Mouse (Mus musculus) neutrophil, adult 5-6 weeks (primary cell): ENCODE data around the gene Pde4a. TPM values are rescaled to one million over a fixed set of nuclear protein-coding genes. Genes with fewer than 3 reads are reported as not detected.
"Not testable (repeated sequence)": the region's sequence is repeated elsewhere in the genome, so short reads cannot be mapped to it uniquely, and the experiment has no call there.

Source experiments
- ATAC-seq: fragments of 151-379, 151-347 bp; 2 replicates; pipeline ENCODE4 v1.8.0; 2017; ENCODE audit warnings: mild to moderate bottlenecking, moderate TSS enrichment; ENCODE audit not compliant: insufficient number of reproducible peaks, poor library complexity, low FRiP score, severe bottlenecking; ENCODE audit errors: extremely low read depth
- total RNA-seq: library from RNA; stranded (forward); fragments of 200-1000 nt; gene quantifications from 2 replicates; pipeline ENCODE4 v1.2.3, GENCODE M21; 2017

The Pde4a gene
- total RNA-seq, 1 experiment from 2014 or later, result 2.6 TPM

GRCm38 (mm10) chr9:21206848-21207247 lies 41.3 kb downstream of the Pde4a start:
- ATAC-seq, result no peak

- ATAC-seq, result no peak
These were observed 43.1 kb downstream of the Pde4a start for GRCm38 (mm10) chr9:21208626-21209025.

GRCm38 (mm10) chr9:21210821-21211220 lies 45.3 kb downstream of the Pde4a start:
- no peak for ATAC-seq

GRCm38 (mm10) chr9:21211624-21212023 lies 46.1 kb downstream of the Pde4a start:
- no peak for ATAC-seq

GRCm38 (mm10) chr9:21213617-21214190 lies 48.2 kb downstream of the Pde4a start:
- 0 out of 2 replicates have a peak, but pooled peaks have one; percentile 39 for ATAC-seq

GRCm38 (mm10) chr9:21216050-21216841 lies 50.7 kb downstream of the Pde4a start:
- no peak for ATAC-seq

GRCm38 (mm10) chr9:21219820-21220219 lies 54.3 kb downstream of the Pde4a start:
- ATAC-seq, result no peak

GRCm38 (mm10) chr9:21220490-21221382 lies 55.2 kb downstream of the Pde4a start:
- peak; percentile 94 for ATAC-seq

GRCm38 (mm10) chr9:21221383-21221929 lies 55.9 kb downstream of the Pde4a start:
- ATAC-seq, result peak; percentile 76

GRCm38 (mm10) chr9:21223490-21223889 lies 58.0 kb downstream of the Pde4a start:
- ATAC-seq, result not testable (repeated sequence)

- no peak for ATAC-seq
These were observed 58.4 kb downstream of the Pde4a start for GRCm38 (mm10) chr9:21223906-21224305.

- ATAC-seq, result no peak
These were observed 59.3 kb downstream of the Pde4a start for GRCm38 (mm10) chr9:21224576-21225414.

- no peak for ATAC-seq
These were observed 59.9 kb downstream of the Pde4a start for GRCm38 (mm10) chr9:21225415-21225758.

GRCm38 (mm10) chr9:21227342-21227741 lies 61.8 kb downstream of the Pde4a start:
- no peak for ATAC-seq

- ATAC-seq, result no peak
These were observed 66.0 kb downstream of the Pde4a start for GRCm38 (mm10) chr9:21231551-21231950.

GRCm38 (mm10) chr9:21232867-21233266 lies 67.4 kb downstream of the Pde4a start:
- ATAC-seq, result no peak

- ATAC-seq, result no peak
These were observed 67.9 kb downstream of the Pde4a start for GRCm38 (mm10) chr9:21233366-21233765.

- no peak for ATAC-seq
These were observed 68.3 kb downstream of the Pde4a start for GRCm38 (mm10) chr9:21233805-21234204.
